Mouse (Mus musculus) induced T-regulatory cell, adult 2 months (primary cell): ENCODE measurements around the gene Fbxl13.

Source experiments
- DNase-seq: peaks from one replicate; pipeline ENCODE4 v3.0.0-alpha.2; 2012; ENCODE audit warnings: low read depth

The Fbxl13 gene

DNA sequence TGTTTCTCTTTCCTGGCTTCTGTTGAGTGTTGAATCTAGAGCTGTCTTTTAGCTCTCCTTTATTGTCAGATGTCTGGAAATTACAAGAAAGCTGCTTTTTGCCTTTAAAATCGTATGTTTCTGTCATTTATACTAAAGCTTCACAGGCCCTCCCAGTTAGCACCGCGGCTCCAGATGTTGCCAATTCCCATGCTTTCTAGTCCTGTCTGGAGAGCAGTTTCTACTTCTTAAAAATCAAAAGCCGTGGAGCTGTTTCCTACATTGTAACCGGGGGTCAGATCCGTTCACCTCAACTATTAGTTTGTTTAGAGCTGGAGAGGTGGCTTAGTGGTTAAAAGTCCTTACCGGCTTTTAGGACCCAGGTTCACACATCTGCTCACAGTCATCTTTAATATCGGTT lies 162.2 kb downstream of the Fbxl13 start:
- DNase-seq = no peak

DNA sequence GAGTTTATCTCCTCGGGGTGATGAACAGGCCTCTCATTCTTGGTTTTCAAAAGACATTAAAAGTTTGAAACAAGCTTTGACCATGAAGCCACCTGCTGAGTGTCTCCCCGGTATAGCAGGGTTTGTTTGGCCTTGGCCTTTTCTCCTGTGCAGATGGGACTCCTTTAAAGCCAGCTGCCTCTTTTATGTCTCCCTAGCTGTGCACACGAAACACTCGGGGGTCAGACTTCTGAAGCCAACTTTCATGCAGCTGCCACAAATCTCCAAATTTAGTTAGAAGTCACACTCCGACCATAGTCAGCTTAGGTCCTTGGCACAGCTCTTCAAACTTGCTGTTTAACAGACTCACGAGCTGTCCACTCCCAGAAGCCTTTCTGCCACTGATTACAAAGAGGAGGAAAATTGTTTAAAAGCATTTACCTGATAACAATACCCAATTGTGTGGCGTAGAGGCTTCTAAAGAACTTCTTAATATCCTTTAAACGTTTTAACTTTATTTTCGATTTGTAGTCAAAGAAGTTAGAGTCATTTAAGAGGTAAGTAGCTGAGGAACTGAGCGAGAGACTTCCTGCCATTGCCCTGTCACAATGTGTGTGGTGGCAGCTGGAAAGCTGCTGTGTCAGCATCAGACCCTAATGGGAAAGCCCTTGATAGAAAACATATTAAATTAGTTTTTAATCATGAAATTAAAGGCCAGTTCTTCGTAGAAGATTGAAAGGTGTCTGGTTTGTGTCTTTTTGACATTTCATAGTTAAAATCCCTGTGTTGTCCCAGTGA lies 162.8 kb downstream of the Fbxl13 start:
- no peak for DNase-seq

DNA sequence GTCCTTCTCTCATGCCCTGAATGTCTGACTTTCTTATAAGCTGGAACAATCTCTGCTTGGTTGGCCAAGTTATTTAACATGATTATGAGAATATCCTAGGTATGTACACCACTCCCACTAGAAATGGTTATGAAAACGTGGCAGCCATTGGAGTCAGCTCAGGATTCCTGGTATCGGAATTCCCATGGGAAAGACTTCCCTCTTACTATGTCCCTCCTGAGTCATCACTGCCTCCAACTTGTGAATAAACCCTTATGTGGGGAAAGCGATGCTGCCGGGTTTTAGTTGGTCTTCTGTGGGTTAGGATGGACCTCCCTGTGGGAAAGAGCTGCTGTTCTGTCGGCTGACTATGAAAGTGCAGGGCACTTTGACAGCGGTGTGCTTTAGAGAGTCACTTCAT lies 163.9 kb downstream of the Fbxl13 start:
- no peak for DNase-seq

DNA sequence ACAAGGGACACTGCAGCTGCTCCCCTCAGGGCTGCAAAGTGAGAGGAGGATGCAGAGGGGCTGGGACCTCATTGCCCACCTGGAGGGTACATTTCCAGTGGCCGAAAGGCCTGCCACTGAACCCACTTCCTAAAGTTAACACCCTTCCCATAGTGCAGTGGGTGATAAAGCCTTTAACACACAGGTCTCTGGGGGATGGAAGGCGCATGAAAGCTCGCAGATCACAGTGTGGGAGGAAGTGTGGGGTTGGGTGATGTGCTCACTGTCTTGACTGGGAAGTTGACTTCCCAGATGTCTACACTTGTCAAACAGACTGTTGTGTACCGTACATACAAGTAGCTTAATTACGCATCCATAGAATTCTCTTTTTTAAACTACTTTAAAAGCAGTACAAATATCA lies 165.7 kb downstream of the Fbxl13 start:
- DNase-seq = no peak

DNA sequence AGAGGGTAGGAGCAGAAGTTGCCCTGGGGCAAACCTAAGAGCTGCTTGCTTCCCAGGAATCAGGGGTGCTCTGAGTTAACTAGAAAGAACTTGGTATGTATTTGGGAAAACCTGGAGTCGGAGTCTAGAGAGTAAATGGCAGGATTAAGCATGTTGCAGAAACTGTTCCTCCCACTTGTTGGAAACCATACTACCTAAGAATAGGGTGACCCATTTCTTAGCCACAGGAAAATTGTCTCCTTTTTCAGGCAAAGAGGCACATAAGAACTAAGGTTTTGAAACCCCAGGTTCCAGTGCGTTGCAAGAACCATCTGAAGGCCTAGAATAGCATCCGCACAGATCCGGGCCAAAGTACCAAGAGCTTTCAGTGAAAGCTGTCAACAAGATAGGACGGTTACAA lies 167.0 kb downstream of the Fbxl13 start:
- DNase-seq = no peak

DNA sequence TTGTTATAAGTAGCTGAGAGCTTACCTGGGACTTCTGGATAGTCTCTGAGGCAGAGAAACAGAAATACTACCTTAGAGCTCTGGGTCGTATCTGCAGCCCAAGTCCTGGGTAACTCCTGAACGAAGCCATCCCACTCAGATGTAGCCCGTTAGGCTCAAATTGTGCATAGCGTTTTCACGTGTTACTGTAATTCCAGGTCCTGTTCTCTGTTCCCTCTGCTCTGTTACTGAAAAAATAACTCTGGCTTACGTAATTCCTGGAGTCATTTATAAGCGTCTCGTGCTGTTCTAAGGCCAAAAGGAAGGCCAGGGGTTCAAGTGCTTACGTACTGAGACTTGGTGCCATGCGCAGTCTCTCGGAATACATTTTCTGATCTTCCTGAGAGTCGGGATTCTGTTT lies 177.3 kb downstream of the Fbxl13 start:
- no peak for DNase-seq

DNA sequence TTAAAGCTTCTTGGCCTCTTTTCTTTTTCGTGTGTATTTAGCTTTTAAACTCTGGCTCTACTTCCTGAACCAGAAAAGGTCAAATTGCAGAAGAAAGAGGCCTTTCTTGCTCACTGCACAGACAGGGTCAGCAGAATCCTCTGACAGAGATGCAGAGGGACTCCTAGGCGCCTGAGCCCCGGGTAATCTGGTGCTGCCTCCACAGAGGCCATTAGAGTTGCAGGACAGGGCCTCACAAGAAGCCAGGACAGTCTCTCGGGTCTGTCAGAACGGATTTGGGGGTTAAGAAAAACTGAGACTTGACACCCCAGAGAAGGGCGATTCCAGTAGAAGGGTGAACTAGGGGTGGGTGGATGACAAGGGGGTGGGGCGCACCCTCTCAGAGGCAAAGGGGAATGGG lies 178.0 kb downstream of the Fbxl13 start:
- no peak for DNase-seq

DNA sequence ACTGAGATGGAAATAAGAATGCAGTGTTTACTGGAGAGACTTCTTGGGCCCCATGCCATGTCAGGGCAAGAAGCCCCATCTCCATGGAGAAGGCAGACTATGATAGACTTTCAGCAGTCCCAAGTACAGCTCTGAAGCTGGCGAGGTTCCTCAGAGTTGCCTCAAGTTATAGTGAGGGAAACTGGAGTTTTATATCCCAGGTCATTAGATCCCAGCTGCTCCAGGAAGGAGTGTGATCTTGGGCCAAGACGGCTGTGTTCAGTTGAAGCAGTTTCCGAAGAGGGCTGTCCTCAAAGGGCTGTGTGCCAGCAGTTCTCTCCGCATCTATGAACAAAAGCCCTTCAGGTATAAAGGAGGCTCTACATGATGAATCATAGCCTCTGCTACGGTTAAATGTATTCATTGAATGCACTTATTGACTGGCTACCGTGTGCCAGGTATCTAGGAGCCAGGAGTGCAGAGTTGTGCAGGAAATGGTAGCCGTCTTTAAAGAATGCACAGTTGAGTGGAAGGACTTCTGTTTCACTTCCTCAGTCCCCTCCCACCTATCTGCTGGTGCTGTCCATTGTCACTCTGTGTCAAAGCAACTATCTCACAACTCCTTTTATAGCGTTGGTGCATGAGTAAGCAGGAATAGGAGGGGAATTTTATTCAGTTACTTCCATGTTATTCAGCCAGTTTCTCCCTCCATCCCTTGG lies 204.5 kb downstream of the Fbxl13 start:
- no peak for DNase-seq

DNA sequence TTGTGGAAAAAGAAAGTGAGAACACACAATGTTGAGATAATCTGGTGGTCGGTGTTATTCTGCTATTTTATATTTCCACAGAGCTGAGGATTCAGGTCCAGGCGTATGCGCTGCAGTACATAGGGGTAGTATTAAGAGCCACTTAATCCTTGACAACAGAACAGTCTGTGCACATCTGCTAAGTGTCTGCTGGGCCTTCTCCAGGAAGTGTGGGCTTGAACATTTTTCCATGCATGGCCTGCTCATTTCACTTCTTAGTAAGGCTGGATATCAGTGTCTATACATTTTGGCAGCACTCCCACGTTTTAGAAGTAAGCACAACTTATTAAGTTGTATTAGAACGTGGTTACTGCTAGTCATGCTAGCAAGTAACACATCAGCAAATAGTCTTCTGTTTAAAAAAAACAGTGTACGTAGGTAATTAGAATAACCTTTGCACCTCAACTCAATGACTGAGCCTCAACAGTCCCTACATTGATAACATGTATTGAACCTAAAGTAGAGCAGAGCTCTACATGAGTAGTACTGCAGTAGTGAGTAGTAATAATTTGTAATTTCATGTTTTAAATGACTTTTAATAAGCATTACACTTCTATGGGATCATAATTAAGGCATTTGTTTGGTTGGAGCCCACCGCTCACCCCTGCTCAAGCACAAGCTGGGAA lies 205.9 kb downstream of the Fbxl13 start:
- DNase-seq = no peak

DNA sequence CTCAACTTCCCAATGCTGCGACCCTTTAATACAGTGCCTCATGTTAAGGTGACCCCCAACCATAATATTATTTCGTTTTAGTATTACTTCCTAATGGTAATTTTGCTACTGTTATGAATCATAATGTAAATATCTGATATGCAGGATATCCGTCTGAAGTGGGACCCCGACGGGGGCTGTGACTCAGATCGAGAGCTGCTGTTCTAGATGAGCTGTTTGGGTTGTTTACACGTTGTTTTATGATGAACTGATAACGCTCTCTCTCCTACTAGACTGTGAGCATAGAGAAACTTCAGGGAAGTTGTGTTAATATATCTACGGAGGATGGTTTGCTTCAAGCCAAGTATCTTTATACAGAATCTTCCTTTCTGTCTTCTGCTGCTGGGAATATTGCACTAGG lies 207.0 kb downstream of the Fbxl13 start:
- peak; percentile 78 for DNase-seq

DNA sequence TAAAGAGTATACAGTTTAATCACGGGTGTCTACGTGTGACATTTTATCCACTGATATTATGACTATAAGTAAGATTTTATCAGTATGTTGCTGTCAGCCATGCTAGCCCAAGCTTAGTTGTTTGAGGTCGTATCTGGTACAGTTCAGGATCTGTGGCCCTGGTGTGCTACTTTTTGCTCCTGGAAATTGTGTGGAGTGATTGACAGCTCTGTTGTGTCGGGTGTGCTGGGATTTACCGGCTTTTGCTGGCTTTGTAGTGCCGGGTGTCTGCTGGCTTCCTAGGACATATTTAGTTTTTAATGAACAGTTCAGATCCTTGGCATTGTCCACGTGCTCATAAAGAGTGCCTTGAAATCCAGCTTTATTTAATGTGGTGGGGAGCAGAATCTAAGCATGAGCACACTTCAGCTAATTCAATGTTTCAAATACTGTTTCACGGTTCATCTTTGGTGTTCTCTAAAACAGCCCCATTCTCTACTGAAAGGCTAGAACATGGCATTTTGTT lies 208.9 kb downstream of the Fbxl13 start:
- DNase-seq = no peak

DNA sequence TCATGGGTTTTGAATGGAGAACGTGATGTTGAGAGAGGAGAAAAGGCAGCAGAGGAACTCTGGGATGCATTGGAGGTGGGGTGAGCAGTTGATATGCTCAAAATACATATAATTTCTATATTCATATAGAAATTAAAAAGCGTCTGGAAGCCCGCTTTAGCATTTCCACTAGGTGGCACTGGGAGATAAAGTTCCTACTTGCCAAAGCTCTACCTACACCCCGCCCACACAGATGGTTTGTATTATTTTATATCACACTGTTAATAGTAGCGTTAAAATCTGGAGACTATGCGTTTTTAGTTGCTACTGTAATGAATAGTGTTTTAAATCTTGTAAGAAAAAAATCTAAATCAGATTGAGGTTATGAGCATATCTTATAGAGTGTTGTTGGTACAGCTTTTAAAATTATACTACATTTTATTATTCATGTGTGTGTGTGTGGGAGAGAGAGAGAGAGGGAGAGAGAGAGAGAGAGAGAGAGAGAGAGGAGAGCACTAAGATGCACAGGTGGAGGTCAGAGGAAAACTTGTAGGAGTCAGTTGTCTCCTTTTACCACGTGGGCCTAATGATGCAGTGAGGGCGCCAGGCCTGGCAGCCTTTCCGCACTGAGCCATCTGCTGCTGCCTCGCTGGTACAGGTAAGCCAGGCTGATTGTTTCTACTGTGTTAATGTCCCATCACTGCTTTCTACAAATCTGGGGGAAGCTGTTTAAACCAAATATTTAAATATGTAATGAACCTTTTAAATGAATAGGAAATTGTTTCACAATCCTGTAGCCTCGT lies 211.1 kb downstream of the Fbxl13 start:
- peak; percentile 43 for DNase-seq
